Mouse (Mus musculus): Measurements from ENCODE around the gene Rhob.

Rhob gene

DNA sequence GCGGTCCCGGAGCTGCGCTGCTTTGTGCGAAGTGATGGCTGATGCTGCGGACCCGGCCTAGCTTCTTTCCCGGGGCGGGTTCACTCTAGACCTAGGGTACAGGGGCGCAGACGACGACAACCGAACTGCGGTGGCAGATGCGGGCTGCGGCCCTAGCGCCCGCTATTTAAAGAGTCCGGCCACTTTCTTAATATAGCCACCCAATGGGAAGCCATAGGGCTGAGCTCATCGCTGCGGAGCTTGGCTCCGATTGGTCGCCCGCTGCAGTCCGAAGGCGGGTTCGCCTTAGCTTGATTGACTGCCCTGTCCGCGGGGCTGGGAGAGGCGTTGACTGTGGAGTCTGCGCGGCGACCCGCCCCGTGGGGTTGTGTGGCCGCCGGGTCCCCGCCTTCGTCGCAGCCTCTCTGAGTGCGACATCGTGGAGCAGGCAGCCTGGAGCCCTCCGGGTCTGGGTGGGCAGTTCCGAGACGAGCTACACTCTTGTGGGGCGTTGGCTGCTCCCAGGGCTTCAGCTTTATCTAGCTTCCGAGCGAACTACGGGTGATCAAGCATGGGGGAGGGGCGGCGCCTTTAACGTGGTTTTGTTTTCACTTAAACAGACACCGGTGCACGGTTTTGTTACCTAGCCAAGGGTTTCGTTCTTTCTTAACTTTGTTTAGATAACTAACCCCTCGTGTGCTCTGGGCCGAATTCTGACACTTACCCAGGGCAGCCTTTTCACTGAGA lies at the start of gene Rhob:
TSS of gene Rhob (minus strand) at position 139 of the 726 bp plus-strand sequence.
- DNase-seq, result peak; percentile 95 to 98

DNA sequence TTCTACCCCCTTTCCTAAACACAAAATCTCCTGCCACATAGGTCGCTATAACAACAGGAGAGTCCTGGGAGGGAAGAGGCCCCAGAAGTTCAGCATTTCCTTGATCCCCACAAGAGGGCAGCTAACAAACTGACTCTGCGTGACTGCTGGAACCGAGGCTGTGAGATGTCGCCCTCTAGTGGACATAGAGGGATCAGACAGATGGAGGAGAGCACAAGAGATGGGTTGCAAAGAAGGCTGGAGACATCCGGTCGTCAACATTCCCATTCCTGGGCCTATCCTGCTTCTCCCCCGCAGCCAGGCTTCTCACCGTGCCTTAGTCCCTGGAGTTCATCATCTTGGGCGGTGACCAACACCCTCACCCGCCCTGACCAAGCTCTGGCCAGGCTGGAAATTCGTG lies 47.5 kb upstream of the Rhob start:
- peak; percentile 53 to 54 for DNase-seq

DNA sequence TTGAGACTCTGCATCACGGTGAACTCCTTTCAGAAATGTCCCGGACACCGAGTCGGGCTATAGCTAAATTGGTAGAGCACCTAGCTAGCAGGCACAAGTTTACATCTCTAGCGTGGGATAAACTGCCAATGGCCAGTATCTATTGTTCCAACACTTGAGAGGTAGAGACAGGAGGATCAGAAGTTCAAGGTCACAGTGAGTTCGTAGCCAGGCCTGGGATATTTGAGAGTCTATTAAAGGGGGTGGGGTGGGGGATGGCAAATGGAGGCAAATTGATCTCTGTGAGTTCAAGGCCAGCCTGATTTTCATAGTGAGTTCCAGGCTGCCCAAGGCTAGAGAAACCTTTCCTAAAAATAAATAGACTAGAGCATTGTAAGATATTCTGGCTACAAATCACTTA lies 47.0 kb upstream of the Rhob start:
- DNase-seq, result no peak

DNA sequence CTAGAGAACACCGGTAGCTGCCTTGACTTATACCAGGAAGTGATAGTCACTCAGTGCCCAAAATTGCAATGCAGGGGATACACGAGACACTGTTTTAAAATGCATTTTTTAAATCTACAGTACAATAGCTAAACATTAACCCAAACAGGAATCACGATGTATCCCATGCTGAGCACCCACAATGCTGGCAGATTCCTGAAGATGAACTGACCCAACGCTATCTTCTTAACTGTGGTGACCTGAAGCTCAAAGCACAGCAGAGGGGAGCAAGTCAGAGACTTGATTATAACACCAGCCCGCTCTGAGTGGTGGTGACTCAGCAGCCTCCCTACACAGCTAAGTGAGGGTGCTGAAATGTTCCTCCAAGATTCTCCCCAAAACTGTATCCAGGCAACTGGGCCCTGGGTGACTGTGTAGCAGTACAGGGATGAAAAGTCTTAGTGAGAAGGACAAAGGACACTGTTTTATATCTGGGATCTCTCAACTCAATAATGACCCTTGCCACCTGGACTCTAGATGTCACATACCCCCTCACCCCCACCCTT lies 45.3 kb upstream of the Rhob start:
- DNase-seq, result no peak

DNA sequence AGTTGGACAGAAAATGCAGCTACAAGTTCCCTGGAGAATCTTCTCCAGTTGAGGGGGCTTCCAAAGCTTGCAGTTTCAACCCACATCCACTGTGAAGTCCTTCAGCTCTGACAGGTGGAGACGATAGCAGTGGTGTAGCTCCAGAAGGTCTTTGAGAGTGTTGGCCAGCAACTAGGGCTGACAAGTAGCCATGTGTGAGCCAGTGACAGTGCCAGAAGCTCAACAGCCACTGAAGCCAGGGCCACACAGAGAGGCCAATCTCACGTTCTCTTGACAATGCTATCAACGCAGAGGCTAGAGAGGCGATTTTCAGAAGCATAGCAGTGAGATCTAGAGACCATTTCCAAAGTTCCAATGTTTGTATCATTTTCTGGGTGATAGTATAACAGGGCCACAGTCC lies 42.6 kb upstream of the Rhob start:
- no peak for DNase-seq

DNA sequence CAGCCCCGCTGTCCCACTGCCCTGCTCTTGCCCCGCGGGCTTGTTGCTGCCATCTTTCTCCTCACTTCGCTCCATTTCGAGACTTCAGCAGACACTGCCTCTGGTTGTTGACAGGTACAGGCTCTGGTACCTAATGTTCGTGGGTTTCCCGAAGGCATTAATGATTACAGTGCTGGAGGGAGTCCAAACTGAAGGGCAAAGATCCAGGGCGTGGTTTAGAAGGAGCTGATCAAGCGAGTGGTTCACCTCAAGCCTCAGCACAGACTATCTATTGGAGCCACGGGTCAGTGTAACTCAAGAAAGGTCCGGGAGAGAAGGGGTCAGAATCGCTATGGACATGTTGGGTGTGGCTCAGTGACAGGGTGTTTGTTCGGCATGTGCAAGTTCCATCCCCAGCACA lies 39.7 kb upstream of the Rhob start:
- DNase-seq, result no peak

DNA sequence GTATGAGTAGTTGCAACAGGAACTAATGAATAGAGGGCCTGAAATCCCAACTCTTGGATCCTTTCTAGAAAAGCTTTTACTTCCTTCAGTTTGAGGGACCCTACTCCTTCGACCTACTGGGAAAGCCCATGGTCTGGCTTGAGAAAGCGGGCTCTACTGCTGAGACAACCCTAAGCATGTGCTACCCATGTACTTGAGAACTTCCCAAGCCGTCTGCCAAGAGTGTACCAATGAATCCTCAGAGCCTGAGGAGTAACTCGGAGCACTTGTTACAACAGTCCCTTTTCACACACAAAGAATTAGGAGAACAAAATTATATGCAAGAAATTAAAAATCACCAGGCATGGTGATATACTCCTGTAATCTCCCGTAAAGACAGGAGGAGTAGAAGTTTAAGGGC lies 37.5 kb upstream of the Rhob start:
- no peak for DNase-seq

DNA sequence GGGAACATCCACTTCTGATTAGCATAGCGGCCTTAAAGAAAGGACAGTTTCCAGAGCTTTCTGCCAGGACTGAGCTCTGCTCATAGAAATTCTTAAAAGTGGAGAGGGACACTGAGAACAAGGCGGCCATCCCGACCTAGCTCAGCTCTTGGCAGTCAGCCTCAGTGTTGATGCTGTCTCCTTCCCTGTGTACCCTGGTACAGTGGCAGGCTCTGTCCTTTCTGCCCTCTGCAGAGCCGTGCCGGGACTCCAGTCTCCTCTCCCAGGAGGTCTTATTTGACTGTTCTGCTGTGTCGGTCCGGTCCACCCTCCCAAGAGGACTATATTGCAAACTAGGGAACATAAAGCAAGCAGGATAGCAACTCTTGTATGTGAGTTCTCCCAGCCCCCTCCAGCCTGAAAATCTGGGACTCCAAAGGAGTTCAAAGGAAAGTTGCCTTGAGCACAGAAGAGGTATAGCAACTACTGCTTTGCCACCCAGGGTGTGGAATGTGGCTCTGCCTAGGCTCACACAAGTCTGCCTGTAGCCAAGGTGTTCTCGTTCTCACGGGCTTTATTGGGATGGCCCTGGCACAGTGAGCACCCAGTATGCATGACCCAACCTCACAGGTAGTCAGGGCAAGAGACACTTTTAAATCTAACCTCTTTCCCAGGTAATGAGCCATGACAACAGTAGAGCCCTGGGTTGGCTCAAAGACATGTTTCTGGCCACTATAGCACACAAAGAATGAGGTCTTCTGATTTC lies 36.6 kb upstream of the Rhob start:
- DNase-seq, result no peak

DNA sequence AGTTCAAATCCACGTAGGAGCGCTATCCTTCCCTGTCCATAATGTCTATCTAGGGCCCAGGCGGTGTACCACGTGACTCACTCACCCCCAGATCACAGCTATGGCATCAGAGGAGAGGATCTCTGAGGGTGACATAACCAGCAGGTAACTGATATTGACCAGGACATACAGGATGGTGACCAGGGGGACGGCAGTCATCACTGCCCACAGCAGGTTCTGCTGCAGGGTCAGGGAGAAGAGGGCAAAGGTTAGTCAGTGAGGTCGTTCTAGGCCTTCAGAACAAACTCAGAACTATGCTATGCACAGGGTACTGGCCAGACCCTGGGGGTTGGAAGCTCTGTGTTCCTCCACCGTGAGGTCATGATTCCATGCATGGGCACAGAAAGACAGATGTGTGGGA lies 35.8 kb upstream of the Rhob start:
- DNase-seq, result no peak

DNA sequence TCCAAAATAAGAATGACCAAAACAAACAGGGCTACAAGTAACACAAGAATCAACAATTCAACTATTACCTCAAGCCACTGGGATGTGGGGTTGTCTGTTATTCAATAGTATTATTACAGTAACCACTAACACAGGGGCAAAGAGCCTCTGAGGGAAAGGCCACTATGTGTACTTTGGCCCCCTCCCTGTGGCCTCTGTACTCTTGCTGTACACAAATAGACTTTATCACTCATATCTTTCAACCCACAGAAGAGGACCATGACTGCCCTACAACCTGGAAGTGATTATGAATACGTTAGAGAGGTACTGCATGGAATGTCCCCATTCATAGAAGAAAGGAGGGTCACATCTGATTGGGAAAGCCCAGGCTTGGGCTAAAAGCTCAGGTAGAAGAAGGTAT lies 35.1 kb upstream of the Rhob start:
- DNase-seq, result no peak

DNA sequence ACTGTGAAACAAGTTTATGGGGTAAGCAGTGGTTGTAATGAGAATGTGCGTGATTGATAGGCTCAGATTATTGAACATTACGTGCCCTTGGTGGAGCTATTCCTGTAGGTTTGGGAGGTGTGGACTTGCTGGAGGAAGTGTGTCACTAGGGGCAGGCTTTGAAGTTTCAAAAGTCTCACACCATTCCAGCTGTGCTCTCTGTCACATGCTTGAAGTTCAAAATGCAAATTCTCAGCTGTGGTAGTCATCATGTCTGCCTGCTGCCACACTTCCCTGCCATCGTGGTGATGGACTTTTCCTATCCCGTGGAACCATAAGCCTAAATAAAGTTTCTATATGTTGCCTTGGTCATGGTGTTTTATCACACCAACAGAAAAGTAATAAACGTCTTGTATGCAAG lies 28.0 kb upstream of the Rhob start:
- no peak for DNase-seq

DNA sequence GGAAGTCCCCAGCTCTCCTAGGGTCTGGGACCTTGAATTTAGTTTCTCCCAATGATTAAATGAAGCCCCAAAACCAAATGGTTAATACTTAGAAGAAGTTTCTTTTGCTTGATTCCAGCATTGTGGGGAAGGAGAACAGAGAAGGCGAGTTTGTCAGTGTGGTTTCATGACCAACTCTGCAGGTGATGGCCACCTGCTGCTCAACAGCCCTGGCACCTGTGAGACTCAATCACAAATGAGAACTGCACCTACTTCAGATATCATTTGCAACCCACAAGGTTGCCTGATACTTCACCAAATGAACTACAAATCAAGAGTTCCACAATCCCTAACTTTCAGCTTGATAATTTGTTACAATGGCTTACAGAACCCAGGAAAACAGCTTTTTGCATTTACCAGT lies 27.4 kb upstream of the Rhob start:
- no peak for DNase-seq

DNA sequence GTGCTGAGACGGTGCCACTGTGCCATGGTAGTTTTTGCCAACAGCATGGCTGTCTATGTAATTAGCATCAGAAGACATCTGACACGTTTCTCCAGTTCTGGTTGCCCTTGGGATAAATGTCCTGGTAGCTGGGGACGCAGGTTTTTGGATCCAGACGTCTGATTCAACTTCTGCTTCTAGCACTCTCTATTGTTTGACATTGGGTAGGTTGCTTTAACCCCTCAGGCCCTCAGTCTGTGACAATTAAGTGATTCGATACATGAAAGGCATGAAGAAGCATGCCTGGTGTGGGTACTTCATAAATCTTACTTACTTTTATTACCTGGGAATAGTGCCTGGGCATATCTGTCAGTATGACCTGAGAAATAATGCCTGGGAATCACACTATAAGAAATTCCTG lies 24.3 kb upstream of the Rhob start:
- DNase-seq, result no peak

DNA sequence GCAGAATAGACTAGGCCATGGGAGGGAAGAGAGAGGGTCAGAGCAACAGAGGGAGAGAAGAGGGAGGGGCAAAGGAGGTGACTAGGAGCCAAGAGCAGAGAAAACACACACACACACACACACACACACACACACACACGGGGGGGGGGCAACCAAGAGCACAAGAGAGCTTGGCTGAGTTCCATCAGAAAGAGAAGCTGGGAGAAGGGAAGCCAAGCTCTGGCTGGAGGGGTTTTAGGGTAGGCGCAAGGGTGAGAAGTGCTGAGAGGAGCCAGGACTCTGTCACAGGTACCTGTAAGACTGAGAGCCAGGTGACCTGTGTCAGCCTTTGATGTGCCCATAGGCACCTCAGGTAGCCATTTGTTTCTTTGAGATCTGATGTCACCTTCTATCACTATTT lies 22.9 kb upstream of the Rhob start:
- DNase-seq, result no peak

DNA sequence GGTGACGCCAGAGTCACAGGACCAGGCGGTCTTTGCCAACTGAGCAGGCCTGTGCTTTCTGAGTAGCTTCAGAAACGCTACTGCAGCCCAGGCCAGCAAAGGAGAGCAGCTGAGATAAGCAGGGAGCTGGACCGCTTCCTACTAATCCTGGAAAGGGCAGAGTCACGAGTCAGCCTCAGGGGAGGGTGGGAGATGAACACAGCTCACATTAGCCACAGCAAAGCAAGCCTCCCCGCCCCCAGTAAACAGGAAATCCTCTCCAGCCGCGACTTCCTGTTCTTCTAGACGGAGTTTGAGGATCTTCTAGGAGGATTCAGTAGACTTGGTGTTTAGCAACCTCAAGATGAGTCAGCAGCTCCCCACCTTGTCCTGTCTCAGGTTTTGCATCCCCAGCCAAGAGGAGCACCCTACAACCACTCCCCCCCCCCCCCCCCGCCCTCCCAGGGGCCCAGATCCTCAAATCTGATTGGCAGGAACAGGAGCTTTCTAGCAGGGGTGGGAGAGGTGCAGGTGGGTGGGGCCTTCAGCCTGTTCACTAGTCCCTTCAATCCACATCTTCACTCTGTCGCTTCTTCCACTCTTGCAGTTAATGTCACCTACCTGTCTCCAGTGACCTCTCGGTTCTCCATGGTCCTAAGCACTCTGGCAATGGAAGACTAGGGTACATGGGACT lies 21.7 kb upstream of the Rhob start:
- DNase-seq, result peak in 1 of 2 experiments; percentile 20

DNA sequence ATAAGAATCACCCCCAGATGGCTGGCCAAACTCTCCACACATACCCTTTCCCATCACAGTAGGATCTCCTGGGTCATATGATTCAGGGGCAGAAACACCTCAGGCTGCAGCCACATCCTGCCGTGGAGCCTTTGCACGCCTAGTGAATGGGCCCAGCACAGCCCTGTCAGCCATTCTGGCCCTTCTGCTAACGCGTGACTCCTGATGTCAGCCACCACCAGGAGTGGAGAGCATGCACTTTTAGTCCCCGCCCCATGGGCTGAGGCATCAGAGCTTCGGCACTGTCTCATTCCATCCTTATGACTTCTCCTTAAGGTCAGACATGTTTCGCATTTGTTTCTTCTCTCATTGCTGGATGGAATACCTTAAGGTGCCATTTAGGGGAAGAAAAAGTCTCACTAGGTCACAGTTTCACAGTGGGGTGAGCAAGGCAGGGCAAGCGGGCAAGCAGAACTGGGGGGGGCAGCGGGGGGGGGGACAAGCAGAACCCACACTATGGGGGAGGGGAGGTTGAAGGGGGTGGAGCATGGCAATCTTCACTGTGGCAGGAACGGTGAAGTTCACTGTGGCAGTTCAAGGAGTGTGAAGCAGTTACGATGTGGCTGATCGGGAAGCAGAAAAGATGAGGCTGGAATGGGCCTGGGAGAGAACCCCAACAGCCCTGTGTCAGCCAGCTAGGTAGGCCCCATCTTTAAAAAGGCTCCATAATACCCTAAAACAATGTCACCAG lies 19.8 kb upstream of the Rhob start:
- no peak for DNase-seq

DNA sequence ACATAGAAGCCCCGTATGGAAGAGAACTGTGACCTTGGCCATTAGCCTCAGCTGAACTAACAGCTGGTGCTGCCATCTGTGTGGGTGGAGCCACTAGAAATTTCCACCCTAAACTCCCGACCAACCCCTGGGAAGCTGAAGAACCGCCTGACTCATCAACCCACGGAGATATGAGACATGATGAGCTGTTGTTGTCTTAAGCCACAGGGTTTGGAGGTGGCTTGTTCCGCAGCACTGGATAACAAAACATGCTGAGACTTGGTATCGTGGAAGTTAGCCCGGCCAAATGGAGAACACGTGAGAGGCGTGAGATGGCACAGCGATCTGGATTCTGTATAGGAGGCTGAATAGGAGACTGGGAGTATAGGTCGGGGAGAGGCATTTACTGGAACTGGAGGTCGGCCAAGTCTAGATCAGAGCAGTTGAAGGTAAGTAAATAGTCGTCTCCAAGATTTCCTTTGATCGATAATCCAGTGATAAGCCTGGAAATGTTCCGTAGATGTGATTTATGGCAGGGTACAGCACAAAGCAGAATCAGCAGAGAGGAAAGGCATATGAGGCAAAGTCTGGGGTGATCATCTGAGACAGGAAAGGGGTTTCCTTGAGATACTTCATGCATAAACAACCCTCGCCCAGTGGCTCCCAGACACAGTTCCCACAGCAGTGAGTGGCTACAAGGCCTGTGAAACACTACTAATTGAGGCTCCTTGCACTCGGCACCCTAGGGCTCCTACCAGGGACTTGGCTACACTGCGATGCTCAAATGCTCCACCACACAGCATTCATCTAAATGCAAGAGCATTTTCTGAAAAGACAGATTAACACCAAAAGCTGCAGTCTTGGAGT lies 11.5 kb upstream of the Rhob start:
- DNase-seq, result no peak

DNA sequence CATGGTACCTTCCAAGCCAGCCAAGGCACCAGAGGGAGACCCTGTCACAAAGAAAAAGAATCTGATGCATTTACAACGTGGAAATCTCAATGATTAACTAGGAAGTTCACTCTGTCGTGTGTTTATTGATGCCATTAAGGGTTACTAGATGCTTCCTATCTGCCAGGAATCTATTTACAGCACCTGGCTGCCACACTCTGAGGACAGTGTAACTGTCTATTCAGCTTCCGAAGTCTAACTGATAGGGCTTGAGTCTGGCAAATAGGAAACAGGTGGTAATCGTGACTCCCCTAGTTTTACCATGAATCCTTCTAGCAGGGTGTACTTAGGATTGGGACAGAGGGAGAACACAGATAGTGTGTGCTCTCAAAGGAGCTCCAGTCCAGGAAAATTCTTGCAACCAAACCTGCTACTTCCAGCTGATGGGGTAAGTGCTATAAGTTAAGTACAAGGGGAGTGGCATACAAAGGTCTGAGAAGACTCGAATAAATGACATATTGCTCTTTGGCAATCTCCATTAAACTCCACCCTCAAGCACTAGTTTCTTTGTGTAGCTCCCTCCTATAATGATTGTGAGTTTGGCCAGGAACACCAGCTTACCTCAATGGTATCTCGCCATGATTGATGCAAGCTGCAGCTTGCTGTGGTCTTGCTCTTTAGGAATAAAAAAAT lies 10.6 kb upstream of the Rhob start:
- no peak for DNase-seq

DNA sequence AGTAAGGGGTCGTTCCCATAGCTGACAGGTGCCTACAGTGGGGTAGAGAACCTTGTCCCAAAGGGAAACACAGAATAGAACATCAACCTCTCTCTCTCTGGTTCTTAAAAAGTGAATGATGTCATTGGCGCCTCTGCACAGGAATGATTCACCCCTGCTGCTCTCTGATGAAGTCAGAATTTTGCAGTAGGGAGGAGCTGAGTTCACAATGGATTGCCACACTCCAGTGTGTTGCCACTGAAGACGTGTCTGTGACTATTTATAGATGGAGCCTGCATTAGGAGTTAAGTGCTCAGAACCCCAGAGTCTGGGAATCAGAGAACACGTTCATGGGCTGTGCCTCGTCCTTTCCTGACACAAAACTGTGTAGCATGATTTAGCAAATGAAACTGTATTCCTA lies 9.9 kb upstream of the Rhob start:
- DNase-seq, result no peak

DNA sequence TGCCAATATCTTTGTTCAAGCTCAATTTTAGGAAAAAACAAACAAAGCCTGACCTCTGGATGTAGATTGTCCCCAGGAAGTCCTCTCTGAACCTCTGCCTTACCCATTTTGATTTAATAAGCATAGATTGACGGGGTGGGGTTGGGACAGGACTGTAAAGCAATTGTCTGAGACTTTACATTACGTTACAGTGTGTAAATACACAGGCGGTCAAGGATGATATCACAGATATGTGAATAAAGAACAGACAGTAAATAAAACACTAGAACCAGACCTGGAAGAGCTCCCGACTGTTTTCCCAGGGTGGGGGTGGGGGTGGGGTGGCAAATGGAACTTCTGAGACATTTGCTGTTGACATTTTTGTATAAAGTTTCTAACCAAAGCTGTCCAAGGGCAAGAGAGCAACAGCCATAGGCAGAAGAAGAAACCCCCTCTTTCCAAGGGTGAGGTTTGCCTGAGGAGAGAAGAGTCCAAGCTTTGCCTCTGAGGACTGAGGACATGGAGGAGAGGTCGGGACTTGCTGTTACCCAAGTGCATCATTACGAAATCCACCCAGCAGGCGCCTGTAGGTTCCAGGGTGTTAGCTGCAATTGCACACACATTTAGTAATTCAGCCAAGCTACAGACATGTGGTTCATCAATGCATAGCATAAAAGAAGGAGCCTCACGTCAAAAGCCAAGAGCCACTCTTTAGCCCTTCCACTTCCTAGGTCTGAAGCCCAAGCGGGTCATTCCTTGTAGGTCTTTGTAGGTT lies 7.3 kb upstream of the Rhob start:
- no peak for DNase-seq

DNA sequence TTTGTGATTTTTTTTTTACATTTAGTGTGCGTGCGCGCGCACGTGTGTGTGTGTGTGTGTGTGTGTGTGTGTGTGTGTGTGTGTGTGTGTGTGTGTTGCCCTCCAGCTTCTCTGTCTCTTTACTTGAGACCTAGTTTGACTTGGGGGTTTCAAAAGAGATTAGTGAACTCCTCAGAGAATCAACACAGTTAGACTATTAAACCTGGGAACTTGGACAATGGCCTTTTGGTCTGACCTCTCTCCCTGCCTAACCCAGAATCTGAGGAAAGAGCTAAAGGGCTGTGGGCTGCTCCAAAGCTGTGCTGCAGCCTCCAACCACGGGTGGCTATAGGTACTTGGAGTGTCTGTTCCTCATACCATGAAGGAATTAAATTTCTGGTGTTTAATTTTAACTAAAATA lies 4.3 kb upstream of the Rhob start:
- DNase-seq, result no peak

Measured in cerebellum, adult 18-20 months (tissue).